Mouse (Mus musculus) WW6 (cell line): Measurements from ENCODE around the gene Pip4k2b.
"Not testable (repeated sequence)": the region's sequence is repeated elsewhere in the genome, so short reads cannot be mapped to it uniquely, and the experiment has no call there.

Source experiments
- DNase-seq: peaks from one replicate; pipeline ENCODE4 v3.0.0-alpha.2; 2013; ENCODE audit warnings: low read depth, low spot score

Pip4k2b gene

GRCm38 (mm10) chr11:97753277-97753676 is 8.8 kb upstream of the Pip4k2b start:
- no peak for DNase-seq

- no peak for DNase-seq
Measured at GRCm38 (mm10) chr11:97748496-97748895, 4.0 kb upstream of the Pip4k2b start.

GRCm38 (mm10) chr11:97747773-97748172 is 3.3 kb upstream of the Pip4k2b start:
- no peak for DNase-seq

- no peak for DNase-seq
Measured at GRCm38 (mm10) chr11:97745331-97745721, 822 bp upstream of the Pip4k2b start.

GRCm38 (mm10) chr11:97744718-97745330 is 320 bp upstream of the Pip4k2b start:
- peak; percentile 100 for DNase-seq

GRCm38 (mm10) chr11:97743423-97743822 is 1.1 kb downstream of the Pip4k2b start:
- no peak for DNase-seq

GRCm38 (mm10) chr11:97742591-97742990 is 1.9 kb downstream of the Pip4k2b start:
- DNase-seq, result no peak

GRCm38 (mm10) chr11:97742157-97742556 is 2.3 kb downstream of the Pip4k2b start:
- DNase-seq, result no peak

- DNase-seq, result no peak
Measured at GRCm38 (mm10) chr11:97740190-97740589, 4.3 kb downstream of the Pip4k2b start.

GRCm38 (mm10) chr11:97739155-97739554 is 5.3 kb downstream of the Pip4k2b start:
- peak; percentile 70 for DNase-seq

- DNase-seq, result peak; percentile 43
Measured at GRCm38 (mm10) chr11:97738703-97739102, 5.8 kb downstream of the Pip4k2b start.

GRCm38 (mm10) chr11:97737600-97737999 is 6.9 kb downstream of the Pip4k2b start:
- no peak for DNase-seq

GRCm38 (mm10) chr11:97736645-97737044 is 7.9 kb downstream of the Pip4k2b start:
- DNase-seq, result no peak

GRCm38 (mm10) chr11:97734810-97735209 is 9.7 kb downstream of the Pip4k2b start:
- DNase-seq, result not testable (repeated sequence)

GRCm38 (mm10) chr11:97733689-97734088 is 10.8 kb downstream of the Pip4k2b start:
- DNase-seq, result no peak

GRCm38 (mm10) chr11:97728730-97729129 is 15.8 kb downstream of the Pip4k2b start:
- no peak for DNase-seq

GRCm38 (mm10) chr11:97728311-97728710 is 16.2 kb downstream of the Pip4k2b start:
- DNase-seq, result no peak

GRCm38 (mm10) chr11:97723709-97724108 is 20.8 kb downstream of the Pip4k2b start:
- DNase-seq, result no peak

GRCm38 (mm10) chr11:97721338-97721737 is 23.2 kb downstream of the Pip4k2b start:
- no peak for DNase-seq

- no peak for DNase-seq
Measured at GRCm38 (mm10) chr11:97719041-97719440, 25.5 kb downstream of the Pip4k2b start.

- DNase-seq, result no peak
Measured at GRCm38 (mm10) chr11:97718281-97718860, 26.1 kb downstream of the Pip4k2b start.

- no peak for DNase-seq
Measured at GRCm38 (mm10) chr11:97717369-97718280, 26.9 kb downstream of the Pip4k2b start.

GRCm38 (mm10) chr11:97716021-97716420 is 28.5 kb downstream of the Pip4k2b start:
- DNase-seq, result no peak
